Mouse (Mus musculus) bone marrow, adult 2 months (tissue): ENCODE measurements at regions not wholly inside any gene's neighbourhood (a gene's known extent, or its start where the extent isn't known, plus 50 kb on each side); places are given as distances from the start of the nearest gene placed in this dataset.

Source experiments
- CTCF ChIP-seq: fragments of 200-500 bp; IDR thresholded peaks from 2 replicates; pipeline ENCODE4 v1.5.1; 2011; ENCODE audit warnings: low read length, control low read depth; ENCODE audit not compliant: control insufficient read depth, insufficient read depth
- POLR2A ChIP-seq: fragments of 200-500 bp; IDR thresholded peaks from 2 replicates; pipeline ENCODE4 v1.6.1; 2011; ENCODE audit warnings: low read depth, mild to moderate bottlenecking, control low read depth, low read length, borderline replicate concordance; ENCODE audit not compliant: control insufficient read depth

DNA sequence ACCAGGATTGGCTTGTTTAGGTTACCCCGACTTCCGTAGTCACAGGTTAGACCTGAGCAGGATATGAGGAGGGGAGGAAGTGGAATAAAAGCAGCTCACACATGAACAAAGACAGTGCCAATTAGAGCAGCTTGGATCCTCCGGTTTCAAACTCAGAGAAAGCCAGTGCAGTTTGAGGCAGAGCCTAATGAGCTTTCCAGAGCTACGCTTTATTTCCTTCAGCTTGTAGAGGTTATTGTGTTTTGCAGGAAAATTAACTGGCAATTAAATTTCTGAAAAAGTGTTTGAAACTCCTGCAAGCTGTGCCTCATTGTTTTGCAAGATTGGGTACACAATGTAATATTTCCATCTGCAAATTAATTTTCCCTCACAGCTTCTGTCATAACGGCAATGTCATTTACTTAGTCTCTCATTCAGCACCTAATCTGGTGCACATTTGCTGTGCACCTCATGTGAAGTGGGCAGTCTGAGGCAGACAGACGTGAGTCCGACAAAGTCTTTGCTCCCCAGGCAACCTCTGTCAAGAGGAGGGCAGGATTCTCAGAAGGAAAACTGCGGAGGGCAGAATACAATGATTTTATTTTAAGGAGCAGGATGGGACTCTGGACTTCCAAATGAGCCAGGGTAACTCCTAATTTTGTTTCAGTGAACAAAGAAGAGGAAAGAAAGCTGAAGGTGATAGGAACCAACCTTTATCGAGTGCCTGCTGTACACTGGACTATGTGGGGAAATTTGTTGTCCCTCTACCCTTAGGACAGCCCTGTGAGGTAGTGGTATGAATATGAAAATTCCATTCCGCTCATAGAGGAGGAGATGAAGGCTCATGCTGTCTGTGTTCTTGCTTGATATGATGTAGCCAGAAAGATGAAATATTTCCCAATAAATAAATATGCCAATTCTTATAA is 217.6 kb upstream of the Nlrp1b start:
- TF ChIP-seq CTCF, result no peak
- no peak for TF ChIP-seq POLR2A
